Mouse (Mus musculus) left cerebral cortex, postnatal 14 days (tissue): ENCODE data around the gene Bcar3. TPM values are rescaled to one million over a fixed set of nuclear protein-coding genes. Genes with fewer than 3 reads are reported as not detected.
"Not testable (repeated sequence)": the region's sequence is repeated elsewhere in the genome, so short reads cannot be mapped to it uniquely, and the experiment has no call there.

ENCODE experiments used
- DNase-seq, 2 experiments: peaks; one replicate each; pipeline ENCODE4 v3.0.0; 2021 to 2022; ENCODE audit warnings: low spot score in 2 of 2, mixed read lengths in 1 of 2
- intact Hi-C: fragments of 180-260 bp; cut with DNase I; formaldehyde crosslinking; loops from one replicate; pipeline ENCODE4 v1.15.1; 2025
- total RNA-seq, 2 experiments: library from RNA; stranded (reverse); gene quantifications; 2 replicates each; pipeline ENCODE4 v1.2.3; 2021

Bcar3 gene
- total RNA-seq, 2 experiments from 2014 or later: 15.1 to 16.2 TPM

GRCm38 (mm10) chr3:122289344-122289743, 4.6 kb upstream of the Bcar3 start:
- intact Hi-C loops, DNase-seq: not testable (repeated sequence)

- DNase-seq: peak; percentile 39 to 64
Measured at GRCm38 (mm10) chr3:122290696-122291095, 3.2 kb upstream of the Bcar3 start.

GRCm38 (mm10) chr3:122291828-122292227, 2.1 kb upstream of the Bcar3 start:
- DNase-seq: no peak
- intact Hi-C loops: loop anchor here (5.0 kb wide), 2 partner anchors 325 to 345 kb away; partner anchors contain the start of gene Fnbp1l

More at GRCm38 (mm10) chr3:122290696-122291095, 3.2 kb upstream of the Bcar3 start:
- intact Hi-C loops: loop anchor here (5.0 kb wide), 2 partner anchors 327 to 347 kb away; partner anchors contain the start of gene Fnbp1l

GRCm38 (mm10) chr3:122292300-122293222, 1.4 kb upstream of the Bcar3 start:
- DNase-seq: peak; percentile 89 to 91
- intact Hi-C loops: loop anchor here (5.0 kb wide), 2 partner anchors 325 to 345 kb away; partner anchors contain the start of gene Fnbp1l

- intact Hi-C loops: loop anchor here (5.0 kb wide), 2 partner anchors 324 to 344 kb away; partner anchors contain the start of gene Fnbp1l
- peak; percentile 63 for DNase-seq
Measured at GRCm38 (mm10) chr3:122293223-122293953, 548 bp upstream of the Bcar3 start.

- intact Hi-C loops: no loop called here
- DNase-seq: peak; percentile 72 to 82
Measured at GRCm38 (mm10) chr3:122295511-122295910, 1.6 kb downstream of the Bcar3 start.

- no peak for DNase-seq
- intact Hi-C loops: no loop called here
Measured at GRCm38 (mm10) chr3:122296979-122297378, 3.0 kb downstream of the Bcar3 start.

GRCm38 (mm10) chr3:122300983-122301919, 7.3 kb downstream of the Bcar3 start:
- intact Hi-C loops: no loop called here
- DNase-seq: peak; percentile 79 to 89

GRCm38 (mm10) chr3:122304560-122304959, 10.6 kb downstream of the Bcar3 start:
- DNase-seq: no peak
- intact Hi-C loops: no loop called here

- intact Hi-C loops: no loop called here
- peak in 1 of 2 experiments; percentile 0 for DNase-seq
Measured at GRCm38 (mm10) chr3:122307894-122308671, 14.1 kb downstream of the Bcar3 start.

GRCm38 (mm10) chr3:122308981-122309380, 15.0 kb downstream of the Bcar3 start:
- peak in 1 of 2 experiments; percentile 2 for DNase-seq
- intact Hi-C loops: no loop called here

GRCm38 (mm10) chr3:122312078-122312477, 18.1 kb downstream of the Bcar3 start:
- peak; percentile 77 to 89 for DNase-seq
- intact Hi-C loops: loop anchor here (1.0 to 10.0 kb wide), 3 partner anchors 154 to 473 kb away; no protein-coding TSS in a partner anchor

- DNase-seq: no peak
- intact Hi-C loops: loop anchor here (1.0 to 10.0 kb wide), 3 partner anchors 153 to 472 kb away; no protein-coding TSS in a partner anchor
Measured at GRCm38 (mm10) chr3:122312936-122313629, 19.1 kb downstream of the Bcar3 start.

- intact Hi-C loops: loop anchor here (10.0 kb wide), 1 partner anchor 471 kb away; no protein-coding TSS in a partner anchor
- no peak for DNase-seq
Measured at GRCm38 (mm10) chr3:122313936-122314335, 20.0 kb downstream of the Bcar3 start.

GRCm38 (mm10) chr3:122316621-122317020, 22.7 kb downstream of the Bcar3 start:
- DNase-seq: no peak
- intact Hi-C loops: loop anchor here (10.0 kb wide), 1 partner anchor 468 kb away; no protein-coding TSS in a partner anchor

- no peak for DNase-seq
- intact Hi-C loops: loop anchor here (10.0 kb wide), 1 partner anchor 467 kb away; no protein-coding TSS in a partner anchor
Measured at GRCm38 (mm10) chr3:122317339-122317738, 23.4 kb downstream of the Bcar3 start.

GRCm38 (mm10) chr3:122322226-122322625, 28.3 kb downstream of the Bcar3 start:
- no peak for DNase-seq
- intact Hi-C loops: no loop called here
